Mouse (Mus musculus) embryonic facial prominence, embryonic 15.5 days (tissue): ENCODE results near the gene Nucb1. TPM values are rescaled to one million over a fixed set of nuclear protein-coding genes. Genes with fewer than 3 reads are reported as not detected.

Experiments used
- ATAC-seq: fragments of 200-750 bp; cut with Nextera tagmentation; 2 replicates; pipeline ENCODE4 v1.8.0; 2017; ENCODE audit warnings: low read depth, moderate TSS enrichment; ENCODE audit not compliant: insufficient number of reproducible peaks, low FRiP score, low TSS enrichment
- H3K27ac ChIP-seq: fragments of 300-500 bp; sonication (generic); replicated peaks from 2 replicates; pipeline ENCODE4 v1.5.1; 2015; ENCODE audit warnings: mild to moderate bottlenecking, inconsistent platforms
- H3K27me3 ChIP-seq: fragments of 300-500 bp; sonication (generic); 2 replicates; pipeline ENCODE4 v1.6.1; 2015; ENCODE audit warnings: inconsistent platforms
- H3K36me3 ChIP-seq: fragments of 300-500 bp; sonication (generic); 2 replicates; pipeline ENCODE4 v1.6.1; 2015; ENCODE audit warnings: mild to moderate bottlenecking, inconsistent platforms
- H3K4me1 ChIP-seq: fragments of 300-500 bp; sonication (generic); 2 replicates; pipeline ENCODE4 v1.6.1; 2015; ENCODE audit warnings: inconsistent platforms
- H3K4me2 ChIP-seq: fragments of 300-500 bp; sonication (generic); replicated peaks from 2 replicates; pipeline ENCODE4 v1.6.1; 2015; ENCODE audit warnings: mild to moderate bottlenecking, inconsistent platforms
- H3K4me3 ChIP-seq: fragments of 300-500 bp; sonication (generic); replicated peaks from 2 replicates; pipeline ENCODE4 v1.5.1; 2015; ENCODE audit warnings: mild to moderate bottlenecking, inconsistent platforms
- H3K9ac ChIP-seq: fragments of 300-500 bp; sonication (generic); 2 replicates; pipeline ENCODE4 v1.6.1; 2015; ENCODE audit warnings: inconsistent platforms
- H3K9me3 ChIP-seq: fragments of 300-500 bp; sonication (generic); replicated peaks from 2 replicates; pipeline ENCODE4 v1.6.1; 2016; ENCODE audit warnings: inconsistent platforms
- WGBS: fragments of 180-500 bp; shearing (Covaris S2); methylation state at CpG from one replicate; pipeline ENCODE4 v1.1.7; 2015; 5-methylcytosine and 5-hydroxymethylcytosine counted together
- polyA plus RNA-seq: library from polyadenylated mRNA; unstranded; fragments of >200 nt; fragmentation: Nextera tagmentation; extraction: Ambion mirVana; gene quantifications from 2 replicates; pipeline ENCODE4 v1.2.1, GENCODE M21; 2015

Gene Nucb1
- polyA plus RNA-seq, result 258 and 262 TPM in 2 replicates

GRCm38 (mm10) chr7:45509912-45510787, at the start of gene Nucb1:
TSS of gene Nucb1 (minus strand) at chr7:45510406.
- Histone ChIP-seq H3K36me3 (peaks cover 20% of the 10 kb centered on the region), H3K4me3 (peak within 1 kb of the TSS; percentile 82), H3K4me1 (peaks cover 18% of the 10 kb centered on the region), H3K27ac (peak within 1 kb of the TSS; percentile 98), H3K27me3 (no peaks in the 10 kb centered on the region), H3K9me3 (no peaks in the 10 kb centered on the region), H3K9ac (peak within 1 kb of the TSS; percentile 65), H3K4me2 (peak within 1 kb of the TSS; percentile 92)
- under 1% methylated on average over 44 of the region's 44 CpGs for WGBS
- ATAC-seq, result peak; percentile 90

GRCm38 (mm10) chr7:45558907-45559306, 48.7 kb upstream of the Nucb1 start:
- H3K4me1 ChIP-seq, result peaks cover 14% of the 10 kb centered on the region
- H3K9me3 ChIP-seq, result no peaks in the 10 kb centered on the region
- no peak overlapping the region for H3K27ac ChIP-seq
- WGBS, result 42% methylated on average over 5 of the region's 6 CpGs
- H3K4me2 ChIP-seq, result no peak overlapping the region
- H3K9ac ChIP-seq, result no peak overlapping the region
- H3K4me3 ChIP-seq, result no peak overlapping the region
- H3K36me3 ChIP-seq, result no peaks in the 10 kb centered on the region
- no peaks in the 10 kb centered on the region for H3K27me3 ChIP-seq
- ATAC-seq, result no peak

- H3K4me1 ChIP-seq, result no peaks in the 10 kb centered on the region
- no peak overlapping the region for H3K27ac ChIP-seq
- no peak overlapping the region for H3K9ac ChIP-seq
- no peak for ATAC-seq
- WGBS, result 22% methylated on average over 8 of the region's 8 CpGs
- H3K9me3 ChIP-seq, result no peaks in the 10 kb centered on the region
- H3K4me2 ChIP-seq, result no peak overlapping the region
- H3K36me3 ChIP-seq, result no peaks in the 10 kb centered on the region
- H3K4me3 ChIP-seq, result no peak overlapping the region
- no peaks in the 10 kb centered on the region for H3K27me3 ChIP-seq
Observed at GRCm38 (mm10) chr7:45555787-45556186, 45.6 kb upstream of the Nucb1 start.

GRCm38 (mm10) chr7:45554744-45555143, 44.5 kb upstream of the Nucb1 start, which contains the start of gene Hsd17b14:
TSS of gene Hsd17b14 (plus strand) at chr7:45554893.
- WGBS, result 22% methylated on average over 8 of the region's 8 CpGs

GRCm38 (mm10) chr7:45553990-45554389, 43.8 kb upstream of the Nucb1 start:
- Histone ChIP-seq H3K27me3 (no peaks in the 10 kb centered on the region), H3K27ac (no peak overlapping the region), H3K4me1 (no peaks in the 10 kb centered on the region), H3K4me2 (no peak overlapping the region), H3K36me3 (no peaks in the 10 kb centered on the region), H3K4me3 (no peak overlapping the region), H3K9ac (no peak overlapping the region), H3K9me3 (no peaks in the 10 kb centered on the region)
- 89% methylated on average over 2 of the region's 2 CpGs for WGBS
- no peak for ATAC-seq

More at GRCm38 (mm10) chr7:45554744-45555143, 44.5 kb upstream of the Nucb1 start, which contains the start of gene Hsd17b14:
- H3K4me2 ChIP-seq, result no peak within 1 kb of the TSS
- H3K27me3 ChIP-seq, result no peaks in the 10 kb centered on the region
- no peaks in the 10 kb centered on the region for H3K36me3 ChIP-seq
- H3K4me3 ChIP-seq, result no peak within 1 kb of the TSS
- H3K9me3 ChIP-seq, result no peaks in the 10 kb centered on the region
- H3K9ac ChIP-seq, result no peak within 1 kb of the TSS
- H3K27ac ChIP-seq, result no peak within 1 kb of the TSS
- H3K4me1 ChIP-seq, result no peaks in the 10 kb centered on the region
- ATAC-seq, result no peak

GRCm38 (mm10) chr7:45553519-45553918, 43.3 kb upstream of the Nucb1 start:
- no peak for ATAC-seq
- H3K4me2 ChIP-seq, result no peak overlapping the region
- 70% methylated on average over 8 of the region's 8 CpGs for WGBS
- H3K4me3 ChIP-seq, result no peak overlapping the region
- no peaks in the 10 kb centered on the region for H3K9me3 ChIP-seq
- no peaks in the 10 kb centered on the region for H3K36me3 ChIP-seq
- H3K27me3 ChIP-seq, result no peaks in the 10 kb centered on the region
- no peak overlapping the region for H3K9ac ChIP-seq
- no peak overlapping the region for H3K27ac ChIP-seq
- no peaks in the 10 kb centered on the region for H3K4me1 ChIP-seq

- no peaks in the 10 kb centered on the region for H3K4me1 ChIP-seq
Observed at GRCm38 (mm10) chr7:45551512-45551883, 41.3 kb upstream of the Nucb1 start.

GRCm38 (mm10) chr7:45550821-45551511, 40.8 kb upstream of the Nucb1 start:
- WGBS, result 75% methylated on average over 11 of the region's 11 CpGs
- Histone ChIP-seq H3K4me1 (no peaks in the 10 kb centered on the region), H3K4me2 (no peak overlapping the region), H3K27me3 (no peaks in the 10 kb centered on the region), H3K9me3 (no peaks in the 10 kb centered on the region), H3K27ac (no peak overlapping the region), H3K4me3 (no peak overlapping the region), H3K36me3 (no peaks in the 10 kb centered on the region), H3K9ac (no peak overlapping the region)
- no peak for ATAC-seq

More at GRCm38 (mm10) chr7:45551512-45551883, 41.3 kb upstream of the Nucb1 start:
- WGBS, result 82% methylated on average over 8 of the region's 8 CpGs
- ATAC-seq, result no peak
- Histone ChIP-seq H3K27ac (no peak overlapping the region), H3K9me3 (no peaks in the 10 kb centered on the region), H3K4me2 (no peak overlapping the region), H3K27me3 (no peaks in the 10 kb centered on the region), H3K9ac (no peak overlapping the region), H3K36me3 (no peaks in the 10 kb centered on the region), H3K4me3 (no peak overlapping the region)

GRCm38 (mm10) chr7:45549641-45550436, 39.6 kb upstream of the Nucb1 start:
- no peaks in the 10 kb centered on the region for H3K27me3 ChIP-seq
- no peak overlapping the region for H3K9ac ChIP-seq
- no peak for ATAC-seq
- H3K4me2 ChIP-seq, result no peak overlapping the region
- H3K36me3 ChIP-seq, result no peaks in the 10 kb centered on the region
- no peaks in the 10 kb centered on the region for H3K9me3 ChIP-seq
- WGBS, result 87% methylated on average over 16 of the region's 16 CpGs
- no peaks in the 10 kb centered on the region for H3K4me1 ChIP-seq
- H3K27ac ChIP-seq, result no peak overlapping the region
- no peak overlapping the region for H3K4me3 ChIP-seq

GRCm38 (mm10) chr7:45544525-45544924, 34.3 kb upstream of the Nucb1 start:
- no peaks in the 10 kb centered on the region for H3K9me3 ChIP-seq
- no peak overlapping the region for H3K27ac ChIP-seq
- no peak overlapping the region for H3K4me3 ChIP-seq
- no peaks in the 10 kb centered on the region for H3K36me3 ChIP-seq
- WGBS, result 80% methylated on average over 1 of the region's 1 CpGs
- no peaks in the 10 kb centered on the region for H3K4me1 ChIP-seq
- no peaks in the 10 kb centered on the region for H3K27me3 ChIP-seq
- no peak for ATAC-seq
- H3K9ac ChIP-seq, result no peak overlapping the region
- H3K4me2 ChIP-seq, result no peak overlapping the region

- H3K36me3 ChIP-seq, result no peaks in the 10 kb centered on the region
- no peaks in the 10 kb centered on the region for H3K9me3 ChIP-seq
- H3K4me2 ChIP-seq, result no peak overlapping the region
- H3K4me1 ChIP-seq, result peaks cover 8% of the 10 kb centered on the region
- no peak for ATAC-seq
- 59% methylated on average over 2 of the region's 2 CpGs for WGBS
- H3K9ac ChIP-seq, result no peak overlapping the region
- H3K27ac ChIP-seq, result no peak overlapping the region
- H3K27me3 ChIP-seq, result no peaks in the 10 kb centered on the region
- H3K4me3 ChIP-seq, result no peak overlapping the region
Observed at GRCm38 (mm10) chr7:45540213-45540612, 30.0 kb upstream of the Nucb1 start.
